Mouse (Mus musculus): Measurements from ENCODE around the gene Il25.

GRCm38 (mm10) chr14:54940176-54940530, 7.7 kb downstream of the Il25 start:
- TF ChIP-seq CTCF (IDR thresholded peaks at IDR 0.05; ENCODE audit: low read depth) (no peak), EP300 (IDR thresholded peaks at IDR 0.05; ENCODE audit: low read depth) (no peak)

Measured in liver, embryonic 14.5 days (tissue).